Mouse (Mus musculus): ENCODE measurements around the gene Aimp2. TPM values are rescaled to one million over a fixed set of nuclear protein-coding genes. Genes with fewer than 3 reads are reported as not detected.

Aimp2 gene
- total RNA-seq, 4 experiments from 2014 or later = 32.7 to 36.5 (median 34.7) TPM

GRCm38 (mm10) chr5:143897635-143898330, 11.9 kb downstream of the Aimp2 start, which contains the start of gene Ankrd61:
TSS of gene Ankrd61 (minus strand) at chr5:143897685.
- no peak for DNase-seq

DNA sequence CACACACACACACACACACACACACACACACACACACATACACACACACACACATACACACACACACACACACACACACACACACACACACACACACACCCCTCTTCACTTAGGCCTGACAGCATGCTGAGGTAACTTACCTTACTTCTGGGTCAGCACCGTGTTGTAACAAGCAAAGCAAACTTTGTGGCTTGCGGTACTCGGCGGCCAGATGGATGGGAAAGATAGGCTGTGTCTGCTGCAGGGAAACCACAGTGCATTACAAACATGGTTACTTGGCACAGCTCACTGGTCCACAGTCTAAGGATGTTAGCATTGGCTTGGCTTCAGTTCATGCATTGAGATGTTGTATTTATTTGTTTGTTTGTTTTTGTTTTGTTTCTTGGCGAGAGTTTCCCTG, 16.3 kb downstream of the Aimp2 start:
- DNase-seq = no peak

DNA sequence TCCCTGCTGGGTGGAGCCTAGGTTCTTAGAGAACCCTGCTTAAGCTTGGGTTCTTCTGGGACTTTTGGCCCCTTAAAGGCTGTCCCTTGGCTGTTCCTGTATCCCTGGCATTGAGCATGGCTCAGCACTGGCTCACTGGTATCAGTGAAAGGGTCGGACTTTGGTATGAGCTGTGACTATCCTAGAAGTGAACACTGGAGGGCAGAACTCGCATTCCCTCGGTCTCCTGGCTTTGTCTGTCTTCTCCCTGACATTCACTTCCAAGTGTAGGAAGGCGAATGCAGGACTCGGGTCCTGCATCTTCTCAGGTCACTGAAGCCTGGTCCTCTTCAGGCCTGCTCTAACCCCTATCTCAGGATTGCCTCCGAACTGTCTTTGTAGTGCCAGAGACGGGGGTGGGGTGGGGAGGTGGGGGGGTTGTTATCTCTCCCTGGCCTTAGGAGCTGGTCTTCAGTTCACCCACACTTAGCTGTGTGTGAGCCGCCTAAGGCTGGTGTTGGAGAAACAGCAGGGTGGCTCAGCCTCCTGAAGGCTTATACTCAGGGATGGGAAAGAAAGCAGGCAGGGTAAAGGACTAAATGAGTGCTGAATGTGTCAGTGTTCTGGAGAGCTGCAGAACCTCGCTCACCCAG, 17.3 kb downstream of the Aimp2 start:
- DNase-seq = no peak

DNA sequence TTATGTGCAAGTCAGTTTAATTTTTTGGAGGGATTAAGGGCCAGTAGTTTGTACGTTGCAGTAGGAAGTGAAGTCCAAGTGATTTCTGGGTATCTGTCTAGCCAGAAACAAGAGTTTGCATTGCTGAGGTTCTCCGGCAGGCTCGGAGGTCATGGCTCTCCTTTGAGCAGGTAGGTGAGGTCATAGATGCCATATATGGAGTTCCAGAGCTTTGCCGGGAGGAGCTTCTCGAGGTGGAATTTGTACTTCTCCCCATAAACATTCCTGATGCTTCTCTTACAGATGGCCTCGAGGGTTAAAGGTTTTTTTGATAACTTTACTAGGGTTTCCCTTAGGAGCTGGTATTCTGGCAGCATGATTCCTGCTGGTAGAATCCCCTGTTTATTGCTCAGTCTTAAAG, 18.9 kb downstream of the Aimp2 start:
- DNase-seq = no peak

DNA sequence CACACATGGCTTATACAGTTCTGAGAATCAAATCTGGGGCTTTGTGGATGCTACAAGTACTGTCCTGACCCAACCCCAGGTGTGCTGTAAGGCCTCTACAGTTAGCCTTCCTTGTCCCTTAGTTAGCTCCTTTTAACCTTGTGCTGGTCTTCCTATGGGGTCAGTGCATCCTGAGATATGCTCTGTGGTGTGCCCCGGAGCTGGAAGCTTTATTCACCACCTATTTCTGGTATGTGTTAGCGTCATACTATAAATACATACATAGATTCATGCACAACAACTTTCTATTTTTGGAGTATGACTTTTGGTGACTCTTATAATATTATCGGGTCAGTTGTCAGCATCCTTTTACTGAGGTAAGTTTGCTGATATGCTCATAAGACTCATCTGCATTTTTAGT, 24.4 kb downstream of the Aimp2 start:
- DNase-seq = no peak

GRCm38 (mm10) chr5:143874571-143874970, 35.1 kb downstream of the Aimp2 start:
- DNase-seq = no peak

GRCm38 (mm10) chr5:143871547-143872169, 38.0 kb downstream of the Aimp2 start:
- no peak for DNase-seq

Other genes with a start within 250 kb of the Aimp2 start
- 10 to 100 TPM; 13.2 to 19.8 (median 15.1) TPM for gene Usp42, start 177.6 kb downstream of the Aimp2 start, total RNA-seq (2022)
- gene Eif2ak1, start 92.1 kb downstream of the Aimp2 start, total RNA-seq (2022) = 10 to 100 TPM; 42.1 to 49.3 (median 45.2) TPM
- under 1 TPM in 1 of 4 experiments, not detected in 3; 0.46 TPM for gene Ankrd61, start 12.2 kb downstream of the Aimp2 start, total RNA-seq (2022)
- 10 to 100 TPM in 3 of 4 experiments, 1 to 10 TPM in 1; 8.4 to 19.3 (median 12.6) TPM for gene Pms2, start 117 bp upstream of the Aimp2 start, total RNA-seq (2022)
- gene Gm42421, start 18.3 kb upstream of the Aimp2 start, total RNA-seq (2022) = under 1 TPM in 2 of 4 experiments, not detected in 2; 0.94 to 0.95 TPM
- gene Rsph10b, start 23.2 kb upstream of the Aimp2 start, total RNA-seq (2022) = 10 to 100 TPM in 1 of 4 experiments, 1 to 10 TPM in 3; 3.2 to 20.5 (median 6.1) TPM
- 10 to 100 TPM; 56.5 to 60.7 (median 60.2) TPM for gene Ccz1, start 105.0 kb upstream of the Aimp2 start, total RNA-seq (2022)
- gene Ocm, start 116.8 kb upstream of the Aimp2 start, total RNA-seq (2022) = not detected
- 10 to 100 TPM; 31.2 to 45.6 (median 38.8) TPM for gene Lmtk2, start 190.6 kb upstream of the Aimp2 start, total RNA-seq (2022)